Mouse (Mus musculus) forebrain, embryonic 14.5 days (tissue): Measurements from ENCODE around the gene Rspo3. TPM values are rescaled to one million over a fixed set of nuclear protein-coding genes. Genes with fewer than 3 reads are reported as not detected.

Source experiments
- ATAC-seq: fragments of 200-750 bp; cut with Nextera tagmentation; 2 replicates; pipeline ENCODE4 v1.8.0; 2017; ENCODE audit warnings: mild to moderate bottlenecking, moderate library complexity
- DNase-seq: peaks from one replicate; pipeline ENCODE4 v3.0.0-alpha.2; 2015; ENCODE audit warnings: low spot score
- H3K27ac ChIP-seq: fragments of 300-500 bp; sonication (generic); 2 replicates; pipeline ENCODE4 v1.5.1; 2014; ENCODE audit warnings: low read depth, mild to moderate bottlenecking, control low read depth, low read length, moderate library complexity
- H3K27me3 ChIP-seq: fragments of 300-500 bp; sonication (generic); replicated peaks from 2 replicates; pipeline ENCODE4 v1.6.1; 2014; ENCODE audit warnings: low read length, control low read depth, mixed read lengths; ENCODE audit not compliant: control insufficient read depth, insufficient read depth
- H3K36me3 ChIP-seq: fragments of 300-500 bp; sonication (generic); 2 replicates; pipeline ENCODE4 v1.6.1; 2014; ENCODE audit warnings: low read length, control low read depth; ENCODE audit not compliant: control insufficient read depth, insufficient read depth
- H3K4me1 ChIP-seq: fragments of 300-500 bp; sonication (generic); 2 replicates; pipeline ENCODE4 v1.6.1; 2014; ENCODE audit warnings: antibody characterized with exemption, low read length, control low read depth; ENCODE audit not compliant: control insufficient read depth, insufficient read depth
- H3K4me2 ChIP-seq: fragments of 300-500 bp; sonication (generic); 2 replicates; pipeline ENCODE4 v1.6.1; 2014; ENCODE audit warnings: mild to moderate bottlenecking, control low read depth, low read length
- H3K4me3 ChIP-seq: fragments of 300-500 bp; sonication (generic); 2 replicates; pipeline ENCODE4 v1.5.1; 2014; ENCODE audit warnings: low read depth, low read length, control low read depth
- H3K9ac ChIP-seq: fragments of 300-500 bp; sonication (generic); 2 replicates; pipeline ENCODE4 v1.6.1; 2014; ENCODE audit warnings: mild to moderate bottlenecking, low read length, control low read depth, moderate library complexity
- H3K9me3 ChIP-seq: fragments of 300-500 bp; sonication (generic); replicated peaks from 2 replicates; pipeline ENCODE4 v1.6.1; 2016; ENCODE audit warnings: low read length, control low read depth, mixed read lengths; ENCODE audit not compliant: control insufficient read depth
- WGBS: fragments of 180-500 bp; shearing (Covaris S2); extraction: QIAGEN DNeasy Blood & Tissue Kit; methylation state at CpG from one replicate; pipeline ENCODE4 v1.1.7; 2014; 5-methylcytosine and 5-hydroxymethylcytosine counted together
- polyA plus RNA-seq: library from polyadenylated mRNA; unstranded; fragments of >200 nt; fragmentation: Nextera tagmentation; extraction: Ambion mirVana; gene quantifications from 2 replicates; pipeline ENCODE4 v1.2.1, GENCODE M21; 2014

Rspo3 gene
- polyA plus RNA-seq: 21.3 and 21.5 TPM in 2 replicates

DNA sequence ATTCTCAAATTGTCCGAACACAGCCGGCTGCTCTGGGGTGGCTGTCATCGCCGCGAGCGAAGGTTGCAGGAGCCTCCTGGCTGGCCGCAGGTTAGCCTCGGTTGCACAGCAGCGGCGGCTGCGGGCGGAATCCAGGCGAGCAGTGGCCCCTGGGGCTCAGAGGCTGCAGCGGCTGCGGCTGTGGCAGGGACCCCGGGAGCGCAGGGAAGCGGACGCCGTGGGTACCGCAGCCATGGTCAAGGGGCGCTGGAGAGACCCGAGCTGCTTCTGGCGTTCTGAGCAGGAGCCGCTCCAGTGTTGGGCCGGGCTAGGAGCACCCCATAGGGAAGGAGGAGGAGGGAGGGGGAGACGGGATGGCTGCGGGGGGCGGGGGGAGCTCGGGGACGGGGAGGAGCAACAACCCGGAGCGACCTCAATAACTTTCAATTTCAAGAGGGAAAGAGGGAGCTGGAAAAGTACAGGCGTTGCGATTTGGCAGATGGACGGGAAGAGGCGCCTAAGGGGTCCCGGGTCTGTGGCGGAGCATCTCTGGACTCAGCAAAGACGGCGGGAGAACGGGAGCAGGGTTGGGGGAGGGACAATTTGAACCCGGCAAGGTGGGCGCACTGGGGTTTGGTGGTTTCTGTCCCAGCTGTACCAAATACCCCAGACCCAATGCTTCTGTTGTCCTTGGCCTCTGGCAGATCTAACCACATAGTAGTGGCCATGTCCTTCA lies at the start of gene Rspo3:
Rspo3 (minus strand) TSS at position 322 of the 715 bp plus-strand sequence.
- ATAC-seq: peak; percentile 76
- WGBS: 1% methylated on average over 41 of the region's 44 CpGs

DNA sequence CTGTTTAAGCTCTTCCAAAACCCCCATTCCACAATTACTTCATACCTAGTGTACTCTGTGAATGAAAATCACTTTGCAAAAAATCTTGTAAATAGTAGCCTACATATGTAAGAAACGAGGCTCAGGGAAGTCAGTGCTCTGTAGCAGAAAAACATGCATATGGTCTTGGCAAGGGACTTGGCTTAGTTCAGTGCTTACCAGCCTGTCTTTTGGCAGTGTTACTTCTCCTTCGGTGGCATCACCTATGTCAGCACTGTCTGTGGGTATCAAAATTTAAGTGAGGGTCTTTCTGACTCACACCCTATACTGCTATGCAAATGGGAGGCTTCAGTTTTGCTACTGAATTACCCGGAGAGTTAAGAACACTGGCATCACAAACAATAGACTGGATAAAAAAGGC lies 46.3 kb upstream of the Rspo3 start:
- DNase-seq: peak; percentile 46
- no peak overlapping the region for H3K9ac ChIP-seq
- H3K27me3 ChIP-seq: no peaks in the 10 kb centered on the region
- no peak overlapping the region; the same call in 1 of the 2 replicates for H3K27ac ChIP-seq
- H3K4me3 ChIP-seq: no peak overlapping the region
- no peak overlapping the region for H3K4me2 ChIP-seq
- no peaks in the 10 kb centered on the region for H3K4me1 ChIP-seq
- H3K36me3 ChIP-seq: no peaks in the 10 kb centered on the region
- no peaks in the 10 kb centered on the region for H3K9me3 ChIP-seq
- WGBS: 60% methylated on average over 3 of the region's 3 CpGs
- peak; percentile 81; the same call in 1 of the 2 replicates for ATAC-seq

More for the DNA sequence above, at the start of gene Rspo3:
- Histone ChIP-seq H3K4me3 (peak within 1 kb of the TSS; percentile 60), H3K9ac (peak within 1 kb of the TSS; percentile 76), H3K9me3 (no peaks in the 10 kb centered on the region), H3K27ac (peak within 1 kb of the TSS; percentile 66), H3K36me3 (no peaks in the 10 kb centered on the region), H3K4me2 (peak within 1 kb of the TSS; percentile 96), H3K27me3 (peaks cover 8% of the 10 kb centered on the region; the same call in 1 of the 2 replicates), H3K4me1 (peaks cover 11% of the 10 kb centered on the region; the same call in 1 of the 2 replicates)
- peak; percentile 61 for DNase-seq

DNA sequence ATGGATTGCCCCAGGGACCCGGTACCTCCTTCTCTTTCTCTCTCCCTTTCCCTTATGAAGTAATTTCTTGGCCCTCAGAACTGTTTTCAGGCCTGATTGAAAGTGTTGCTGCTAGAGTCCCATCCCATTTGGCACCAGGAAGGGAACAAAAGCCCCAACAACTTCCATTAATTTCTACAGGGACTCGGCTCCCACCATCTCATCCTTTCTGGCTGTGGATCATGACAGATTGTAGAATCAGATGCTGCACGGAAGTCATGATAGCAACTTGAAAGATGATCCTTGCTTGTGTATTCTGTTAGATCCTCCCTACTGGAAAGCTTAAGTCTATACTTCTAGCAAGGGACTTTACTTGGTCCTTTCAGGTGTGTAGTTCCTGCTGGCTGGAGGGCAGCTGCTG lies 45.8 kb upstream of the Rspo3 start:
- no peak overlapping the region for H3K27ac ChIP-seq

DNA sequence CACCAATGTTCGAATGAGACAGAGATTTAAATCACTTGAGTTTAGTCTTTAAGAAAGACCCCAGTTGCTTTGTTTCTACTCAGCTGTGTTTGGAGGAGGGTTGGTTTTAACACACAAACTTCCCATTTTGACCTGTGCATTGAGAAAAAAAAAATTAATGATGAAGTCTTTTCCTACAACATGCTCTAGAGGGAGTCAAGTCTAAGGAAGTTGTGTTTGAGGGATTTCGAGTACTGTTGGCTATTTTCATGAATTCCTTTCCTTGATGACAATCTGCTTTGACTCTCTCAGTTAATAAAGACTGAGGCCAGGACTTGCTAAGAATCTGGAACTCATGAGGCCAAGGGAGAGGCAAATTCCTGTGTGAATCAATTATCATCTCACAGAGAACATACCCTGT lies 20.3 kb upstream of the Rspo3 start:
- no peak overlapping the region for H3K27ac ChIP-seq
- no peaks in the 10 kb centered on the region for H3K27me3 ChIP-seq
- H3K9me3 ChIP-seq: no peaks in the 10 kb centered on the region
- ATAC-seq (no peak), DNase-seq (no peak)
- H3K4me2 ChIP-seq: no peak overlapping the region
- no peak overlapping the region for H3K4me3 ChIP-seq
- H3K36me3 ChIP-seq: no peaks in the 10 kb centered on the region
- WGBS: 63% methylated on average over 2 of the region's 2 CpGs
- H3K4me1 ChIP-seq: no peaks in the 10 kb centered on the region
- no peak overlapping the region for H3K9ac ChIP-seq

More for the DNA sequence above, 45.8 kb upstream of the Rspo3 start:
- H3K9me3 ChIP-seq: no peaks in the 10 kb centered on the region
- H3K9ac ChIP-seq: no peak overlapping the region
- no peak overlapping the region for H3K4me2 ChIP-seq
- H3K4me1 ChIP-seq: no peaks in the 10 kb centered on the region
- DNase-seq: peak; percentile 59
- H3K27me3 ChIP-seq: no peaks in the 10 kb centered on the region
- peak; percentile 73; the same call in 1 of the 2 replicates for ATAC-seq
- H3K4me3 ChIP-seq: no peak overlapping the region
- WGBS: 81% methylated on average over 3 of the region's 3 CpGs
- H3K36me3 ChIP-seq: no peaks in the 10 kb centered on the region

DNA sequence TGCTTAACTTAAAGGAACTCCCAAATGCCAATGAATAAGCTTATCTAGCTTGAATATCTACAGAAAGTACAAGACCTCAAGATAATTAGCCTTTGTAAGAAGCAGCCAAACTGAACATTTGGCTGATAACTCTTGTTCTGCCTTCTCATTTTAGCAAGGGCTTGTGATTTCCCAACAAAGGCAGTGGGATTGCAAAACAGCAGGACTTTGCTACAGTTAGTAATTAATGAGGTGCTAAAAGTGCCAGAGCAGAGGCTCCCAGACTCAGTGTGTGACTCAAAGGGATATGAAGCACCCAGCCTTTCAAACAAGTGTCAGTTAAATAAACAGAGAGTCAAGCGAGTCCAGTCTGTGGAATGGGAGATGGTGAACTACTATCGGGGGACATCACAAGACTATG lies 18.7 kb upstream of the Rspo3 start:
- Histone ChIP-seq H3K9ac (no peak overlapping the region), H3K36me3 (no peaks in the 10 kb centered on the region), H3K4me2 (no peak overlapping the region), H3K4me3 (no peak overlapping the region), H3K9me3 (no peaks in the 10 kb centered on the region), H3K27me3 (no peaks in the 10 kb centered on the region), H3K27ac (no peak overlapping the region), H3K4me1 (no peaks in the 10 kb centered on the region)
- ATAC-seq (no peak), DNase-seq (peak; percentile 29)
- WGBS: 45% methylated on average over 2 of the region's 2 CpGs

DNA sequence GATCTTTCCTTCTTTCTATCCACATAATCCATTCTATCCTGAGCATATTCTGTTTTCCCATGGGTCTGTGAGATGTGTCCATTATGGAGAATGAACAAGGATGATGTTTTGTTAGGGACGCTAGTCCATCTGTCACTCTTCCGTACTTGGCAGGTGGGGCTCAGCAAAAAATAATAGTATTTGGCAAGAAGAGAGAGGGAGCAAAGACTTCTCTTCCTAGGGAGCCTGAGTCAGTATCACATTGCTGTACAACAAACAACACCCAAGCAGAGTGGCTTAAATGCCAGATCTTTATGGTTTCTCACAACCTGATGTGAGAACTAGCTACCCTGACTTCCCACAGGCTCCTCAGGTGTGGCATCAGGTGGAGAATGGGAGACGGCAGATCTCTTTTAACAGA lies 7.3 kb upstream of the Rspo3 start:
- DNase-seq: no peak

DNA sequence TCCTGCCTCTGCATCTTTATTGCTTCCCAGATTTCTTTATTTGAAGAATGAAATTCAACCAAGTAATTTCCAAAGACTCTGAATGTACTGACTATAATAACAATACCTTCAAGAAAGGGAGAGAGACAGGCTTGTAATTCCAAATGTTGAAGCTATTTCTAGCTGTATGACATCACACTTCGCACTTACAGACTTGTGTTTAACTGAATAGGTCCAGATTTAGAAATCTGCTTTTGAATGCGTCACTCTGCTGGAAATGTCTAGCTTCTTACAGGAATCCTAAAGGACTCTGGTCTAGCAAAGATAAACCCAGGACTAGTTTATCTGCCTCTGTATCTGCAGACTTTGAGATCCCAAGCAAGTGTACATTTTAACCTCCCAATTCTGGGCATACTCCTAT lies 3.8 kb upstream of the Rspo3 start:
- H3K36me3 ChIP-seq: no peaks in the 10 kb centered on the region
- no peaks in the 10 kb centered on the region for H3K27me3 ChIP-seq
- no peak overlapping the region for H3K9ac ChIP-seq
- H3K4me1 ChIP-seq: 0 out of 2 replicates have a peak, but pooled peaks cover under 1% of the 10 kb centered on the region
- no peaks in the 10 kb centered on the region for H3K9me3 ChIP-seq
- no peak overlapping the region for H3K27ac ChIP-seq
- WGBS: 79% methylated on average over 2 of the region's 2 CpGs
- ATAC-seq (no peak), DNase-seq (no peak)
- H3K4me2 ChIP-seq: no peak overlapping the region
- no peak overlapping the region for H3K4me3 ChIP-seq

More for the DNA sequence above, 7.3 kb upstream of the Rspo3 start:
- no peak overlapping the region for H3K9ac ChIP-seq
- H3K4me3 ChIP-seq: no peak overlapping the region
- H3K4me2 ChIP-seq: no peak overlapping the region
- 82% methylated on average over 3 of the region's 3 CpGs for WGBS
- no peaks in the 10 kb centered on the region for H3K27me3 ChIP-seq
- no peaks in the 10 kb centered on the region for H3K9me3 ChIP-seq
- H3K27ac ChIP-seq: no peak overlapping the region
- no peak for ATAC-seq
- H3K4me1 ChIP-seq: no peaks in the 10 kb centered on the region
- no peaks in the 10 kb centered on the region for H3K36me3 ChIP-seq

DNA sequence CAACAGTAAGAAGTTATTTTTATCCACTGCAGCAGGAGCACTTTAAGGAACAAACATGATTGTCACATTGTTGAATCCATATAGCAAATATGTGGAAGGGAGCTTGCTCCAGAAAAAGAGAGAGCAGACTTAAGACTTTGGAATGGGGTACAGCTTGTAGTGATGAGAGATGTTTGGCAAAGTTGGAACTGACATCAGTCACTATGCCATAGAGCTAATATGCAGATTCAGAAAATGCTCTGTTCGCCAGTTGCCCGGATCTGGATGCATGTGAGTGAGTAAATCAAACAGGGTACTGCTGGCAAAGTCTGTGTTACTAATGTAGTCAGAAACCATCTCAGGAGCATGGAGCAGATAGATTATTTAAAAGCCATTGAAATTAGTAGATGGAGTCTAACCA lies 3.1 kb upstream of the Rspo3 start:
- Histone ChIP-seq H3K4me1 (peaks cover 4% of the 10 kb centered on the region; the same call in 1 of the 2 replicates), H3K4me3 (no peak overlapping the region), H3K27me3 (peaks cover 6% of the 10 kb centered on the region; the same call in 1 of the 2 replicates), H3K27ac (no peak overlapping the region), H3K4me2 (no peak overlapping the region), H3K9ac (no peak overlapping the region), H3K36me3 (no peaks in the 10 kb centered on the region), H3K9me3 (no peaks in the 10 kb centered on the region)
- peak; percentile 50 for DNase-seq
- no peak for ATAC-seq
- WGBS: 75% methylated on average over 2 of the region's 2 CpGs

DNA sequence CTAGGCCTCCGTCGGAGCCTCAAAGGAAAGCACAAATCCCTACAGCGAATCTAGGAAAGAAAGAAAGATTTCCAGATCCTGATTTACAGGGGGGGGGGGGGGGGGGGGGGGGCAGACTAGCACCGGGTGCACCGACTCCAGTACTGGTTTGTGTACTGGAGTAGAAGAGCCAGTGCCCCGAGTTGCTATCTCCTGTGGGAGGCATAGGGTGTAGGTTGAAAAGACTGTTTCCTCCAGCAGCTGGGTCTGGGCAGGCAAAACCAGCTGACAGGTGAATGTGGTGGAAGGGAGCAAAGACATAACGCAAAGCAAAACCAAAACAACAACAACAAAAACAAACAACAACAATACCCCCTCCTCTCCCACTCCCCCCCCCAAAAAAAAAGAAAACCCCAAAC lies 838 bp downstream of the Rspo3 start:
- H3K9me3 ChIP-seq: no peaks in the 10 kb centered on the region
- DNase-seq: no peak
- H3K36me3 ChIP-seq: no peaks in the 10 kb centered on the region
- peak overlapping the region; percentile 60 for H3K4me3 ChIP-seq
- peak overlapping the region; percentile 76 for H3K9ac ChIP-seq
- ATAC-seq: peak; percentile 25; the same call in 1 of the 2 replicates
- H3K27ac ChIP-seq: peak overlapping the region; percentile 66
- peaks cover 8% of the 10 kb centered on the region; the same call in 1 of the 2 replicates for H3K27me3 ChIP-seq
- H3K4me2 ChIP-seq: peak overlapping the region; percentile 96
- 0% methylated on average over 7 of the region's 7 CpGs for WGBS
- H3K4me1 ChIP-seq: peaks cover 11% of the 10 kb centered on the region; the same call in 1 of the 2 replicates
